Mouse (Mus musculus): ENCODE measurements around the gene Gm20388. TPM values are rescaled to one million over a fixed set of nuclear protein-coding genes. Genes with fewer than 3 reads are reported as not detected.

Gene Gm20388
- polyA plus RNA-seq, 1 experiment from 2014 or later: not detected

GRCm38 (mm10) chr8:122713157-122713518 lies 2802.5 kb downstream of the Gm20388 start:
- peaks cover 6% of the 10 kb centered on the region for H3K4me1 ChIP-seq (replicated peaks)
- H3K27ac ChIP-seq: no peak overlapping the region
- ATAC-seq (replicated peaks; ENCODE audit: insufficient number of reproducible peaks, insufficient read depth, low FRiP score, low read depth): no peak
- H3K36me3 ChIP-seq: no peaks in the 10 kb centered on the region
- no peak overlapping the region for H3K4me3 ChIP-seq
- peaks cover 25% of the 10 kb centered on the region for H3K27me3 ChIP-seq
- H3K4me2 ChIP-seq: no peak overlapping the region
- WGBS: 82% methylated on average over 5 of the region's 5 CpGs
- no peak overlapping the region for H3K9ac ChIP-seq
- no peaks in the 10 kb centered on the region for H3K9me3 ChIP-seq (replicated peaks)

GRCm38 (mm10) chr8:122716566-122716965 lies 2805.9 kb downstream of the Gm20388 start:
- H3K4me2 ChIP-seq: no peak overlapping the region
- peaks cover 50% of the 10 kb centered on the region for H3K27me3 ChIP-seq
- no peak overlapping the region for H3K9ac ChIP-seq
- H3K9me3 ChIP-seq (replicated peaks): no peaks in the 10 kb centered on the region
- no peak overlapping the region for H3K4me3 ChIP-seq
- H3K36me3 ChIP-seq: no peaks in the 10 kb centered on the region
- peaks cover 30% of the 10 kb centered on the region for H3K4me1 ChIP-seq (replicated peaks)
- no peak overlapping the region for H3K27ac ChIP-seq
- ATAC-seq (replicated peaks; ENCODE audit: insufficient number of reproducible peaks, insufficient read depth, low FRiP score, low read depth): no peak
- WGBS: 73% methylated on average over 8 of the region's 8 CpGs

- Histone ChIP-seq H3K9ac (no peak overlapping the region), H3K4me3 (no peak overlapping the region), H3K4me2 (no peak overlapping the region), H3K27ac (no peak overlapping the region), H3K27me3 (peaks cover 62% of the 10 kb centered on the region), H3K4me1 (replicated peaks) (peaks cover 31% of the 10 kb centered on the region), H3K36me3 (no peaks in the 10 kb centered on the region), H3K9me3 (replicated peaks) (no peaks in the 10 kb centered on the region)
- no peak for ATAC-seq (replicated peaks; ENCODE audit: insufficient number of reproducible peaks, insufficient read depth, low FRiP score, low read depth)
- 76% methylated on average over 10 of the region's 10 CpGs for WGBS
Measured at GRCm38 (mm10) chr8:122717869-122718509, 2807.3 kb downstream of the Gm20388 start.

GRCm38 (mm10) chr8:122718711-122719499 lies 2808.3 kb downstream of the Gm20388 start:
- peaks cover 31% of the 10 kb centered on the region for H3K4me1 ChIP-seq (replicated peaks)
- WGBS: 81% methylated on average over 14 of the region's 14 CpGs
- H3K36me3 ChIP-seq: no peaks in the 10 kb centered on the region
- H3K27me3 ChIP-seq: peaks cover 62% of the 10 kb centered on the region
- no peak for ATAC-seq (replicated peaks; ENCODE audit: insufficient number of reproducible peaks, insufficient read depth, low FRiP score, low read depth)
- H3K4me2 ChIP-seq: no peak overlapping the region
- no peak overlapping the region for H3K4me3 ChIP-seq
- H3K27ac ChIP-seq: no peak overlapping the region
- no peaks in the 10 kb centered on the region for H3K9me3 ChIP-seq (replicated peaks)
- H3K9ac ChIP-seq: no peak overlapping the region

- peak overlapping the region; percentile 54 for H3K4me2 ChIP-seq
- H3K27ac ChIP-seq: 0 out of 2 replicates have a peak overlapping the region, but pooled peaks have one; percentile 55
- H3K36me3 ChIP-seq: no peaks in the 10 kb centered on the region
- 0 out of 2 replicates have a peak overlapping the region, but pooled peaks have one; percentile 24 for H3K4me3 ChIP-seq
- no peak overlapping the region for H3K9ac ChIP-seq
- peaks cover 62% of the 10 kb centered on the region for H3K27me3 ChIP-seq
- 17% methylated on average over 7 of the region's 7 CpGs for WGBS
- H3K9me3 ChIP-seq (replicated peaks): no peaks in the 10 kb centered on the region
- ATAC-seq (replicated peaks; ENCODE audit: insufficient number of reproducible peaks, insufficient read depth, low FRiP score, low read depth): peak; percentile 61
- peaks cover 31% of the 10 kb centered on the region for H3K4me1 ChIP-seq (replicated peaks)
Measured at GRCm38 (mm10) chr8:122719500-122720065, 2808.9 kb downstream of the Gm20388 start.

- H3K27ac ChIP-seq: peak overlapping the region; percentile 55
Measured at GRCm38 (mm10) chr8:122720070-122720729, 2809.6 kb downstream of the Gm20388 start.

GRCm38 (mm10) chr8:122720811-122721640 lies 2810.4 kb downstream of the Gm20388 start:
- ATAC-seq (replicated peaks; ENCODE audit: insufficient number of reproducible peaks, insufficient read depth, low FRiP score, low read depth): peak; percentile 58
- Histone ChIP-seq H3K27me3 (peaks cover 56% of the 10 kb centered on the region), H3K4me2 (peak overlapping the region; percentile 54), H3K9me3 (replicated peaks) (no peaks in the 10 kb centered on the region), H3K27ac (peak overlapping the region; percentile 55), H3K4me3 (peak overlapping the region; percentile 24; the same call in 1 of the 2 replicates), H3K9ac (no peak overlapping the region), H3K36me3 (no peaks in the 10 kb centered on the region), H3K4me1 (replicated peaks) (peaks cover 31% of the 10 kb centered on the region)
- 30% methylated on average over 14 of the region's 14 CpGs for WGBS

More at GRCm38 (mm10) chr8:122720070-122720729, 2809.6 kb downstream of the Gm20388 start:
- Histone ChIP-seq H3K9me3 (replicated peaks) (no peaks in the 10 kb centered on the region), H3K4me2 (peak overlapping the region; percentile 54), H3K27me3 (peaks cover 57% of the 10 kb centered on the region), H3K36me3 (no peaks in the 10 kb centered on the region), H3K4me1 (replicated peaks) (peaks cover 31% of the 10 kb centered on the region), H3K4me3 (peak overlapping the region; percentile 24), H3K9ac (no peak overlapping the region)
- peak; percentile 71 for ATAC-seq (replicated peaks; ENCODE audit: insufficient number of reproducible peaks, insufficient read depth, low FRiP score, low read depth)
- 2% methylated on average over 25 of the region's 25 CpGs for WGBS

- WGBS: 86% methylated on average over 6 of the region's 6 CpGs
- H3K36me3 ChIP-seq: no peaks in the 10 kb centered on the region
- peaks cover 38% of the 10 kb centered on the region for H3K27me3 ChIP-seq
- H3K4me1 ChIP-seq (replicated peaks): peaks cover 20% of the 10 kb centered on the region
- no peak overlapping the region for H3K4me3 ChIP-seq
- no peak for ATAC-seq (replicated peaks; ENCODE audit: insufficient number of reproducible peaks, insufficient read depth, low FRiP score, low read depth)
- H3K27ac ChIP-seq: no peak overlapping the region
- H3K9ac ChIP-seq: no peak overlapping the region
- no peaks in the 10 kb centered on the region for H3K9me3 ChIP-seq (replicated peaks)
- no peak overlapping the region for H3K4me2 ChIP-seq
Measured at GRCm38 (mm10) chr8:122725187-122725586, 2814.5 kb downstream of the Gm20388 start.

- no peak for ATAC-seq (replicated peaks; ENCODE audit: insufficient number of reproducible peaks, insufficient read depth, low FRiP score, low read depth)
- peaks cover 29% of the 10 kb centered on the region for H3K27me3 ChIP-seq
- H3K4me3 ChIP-seq: no peak overlapping the region
- WGBS: 65% methylated on average over 2 of the region's 2 CpGs
- H3K9me3 ChIP-seq (replicated peaks): no peaks in the 10 kb centered on the region
- no peak overlapping the region for H3K9ac ChIP-seq
- H3K4me2 ChIP-seq: no peak overlapping the region
- H3K4me1 ChIP-seq (replicated peaks): peaks cover 6% of the 10 kb centered on the region; the same call in 1 of the 2 replicates
- no peaks in the 10 kb centered on the region for H3K36me3 ChIP-seq
- no peak overlapping the region for H3K27ac ChIP-seq
Measured at GRCm38 (mm10) chr8:122726789-122727188, 2816.1 kb downstream of the Gm20388 start.

GRCm38 (mm10) chr8:122727412-122727811 lies 2816.8 kb downstream of the Gm20388 start:
- peaks cover 27% of the 10 kb centered on the region for H3K27me3 ChIP-seq
- H3K9me3 ChIP-seq (replicated peaks): no peaks in the 10 kb centered on the region
- H3K36me3 ChIP-seq: no peaks in the 10 kb centered on the region
- 70% methylated on average over 5 of the region's 5 CpGs for WGBS
- no peak overlapping the region for H3K9ac ChIP-seq
- no peak for ATAC-seq (replicated peaks; ENCODE audit: insufficient number of reproducible peaks, insufficient read depth, low FRiP score, low read depth)
- H3K4me2 ChIP-seq: no peak overlapping the region
- no peak overlapping the region for H3K27ac ChIP-seq
- no peaks in the 10 kb centered on the region for H3K4me1 ChIP-seq (replicated peaks)
- H3K4me3 ChIP-seq: no peak overlapping the region
